Mouse (Mus musculus): ENCODE measurements around the gene Etl4. TPM values are rescaled to one million over a fixed set of nuclear protein-coding genes. Genes with fewer than 3 reads are reported as not detected.

Gene Etl4
- 26.8 TPM for polyA plus RNA-seq (2014; fragmentation: Illumina TruSeq; extraction: RNeasy Lipid Tissue Mini Kit (QIAGEN cat#74804); ENCODE audit: low read depth, low replicate concordance)

GRCm38 (mm10) chr2:19909171-19909899 lies at the start of gene Etl4:
Etl4 (plus strand) TSS chr2:19909780.

